Mouse (Mus musculus): ENCODE data around the gene Galns.

DNA sequence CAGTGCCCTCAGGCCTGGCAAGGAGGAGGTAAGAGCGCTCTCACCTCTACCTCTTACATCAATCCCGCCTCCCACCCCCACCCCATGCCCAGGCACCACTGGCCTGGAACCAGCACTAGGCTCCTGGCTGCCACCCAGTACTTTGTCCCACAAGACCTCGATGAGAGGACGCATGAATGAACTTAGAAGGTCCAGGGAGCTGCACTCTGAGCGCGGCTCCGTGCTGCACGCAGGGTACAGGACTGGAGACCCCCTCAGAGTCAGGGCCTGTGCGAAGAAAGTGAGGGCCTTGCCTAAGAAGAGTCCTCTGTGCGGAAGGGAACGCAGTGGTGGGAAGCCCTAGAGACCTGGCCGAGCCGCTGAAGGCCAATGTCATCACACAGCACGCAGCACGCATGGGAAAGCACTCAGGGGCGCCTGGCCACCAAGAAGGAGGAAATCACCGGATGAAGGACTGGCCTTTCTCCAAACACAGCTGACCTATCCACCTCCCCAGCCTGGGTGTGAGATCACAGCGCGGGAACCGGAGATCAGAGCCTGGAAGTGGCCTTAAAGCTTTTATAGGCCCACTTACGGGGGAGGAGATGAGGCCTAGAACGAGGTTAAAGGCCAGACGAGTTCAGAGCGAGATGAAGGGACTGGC lies 64.3 kb downstream of the Galns start:
- no peak for TF ChIP-seq MAX (IDR thresholded peaks at IDR 0.05; ENCODE audit: low read depth)
- TF ChIP-seq E2F4 (IDR thresholded peaks at IDR 0.05; ENCODE audit: insufficient read depth) = no peak
- peak; percentile 28 for TF ChIP-seq POLR2A (IDR thresholded peaks at IDR 0.05; ENCODE audit: insufficient read length, low read depth)
- no peak for TF ChIP-seq USF1 (IDR thresholded peaks at IDR 0.05; ENCODE audit: low read depth)
- no peak for TF ChIP-seq TCF12 (IDR thresholded peaks at IDR 0.05; ENCODE audit: insufficient read depth, poor library complexity, severe bottlenecking)
- TF ChIP-seq POLR2AphosphoS2 (IDR thresholded peaks at IDR 0.05; ENCODE audit: insufficient read length, low read depth) = no peak
- peak in 1 of 3 experiments; percentile 39 for TF ChIP-seq MYOD1 (IDR thresholded peaks at IDR 0.05; ENCODE audit: control insufficient read depth in 1 of 3, insufficient read length in 2 of 3, low read depth in 2 of 3)
- no peak for TF ChIP-seq REST (IDR thresholded peaks at IDR 0.05; ENCODE audit: insufficient read depth, insufficient read length)
- TF ChIP-seq CEBPB (IDR thresholded peaks at IDR 0.05; ENCODE audit: insufficient read depth, poor library complexity, severe bottlenecking) = no peak

Data from myocyte (in vitro differentiated cells).